Mouse (Mus musculus) heart, postnatal 0 days (tissue): ENCODE data around the gene Nobox. TPM values are rescaled to one million over a fixed set of nuclear protein-coding genes. Genes with fewer than 3 reads are reported as not detected.

ENCODE experiments used
- ATAC-seq: fragments of 200-750 bp; cut with Nextera tagmentation; 2 replicates; pipeline ENCODE4 v1.8.0; 2017; ENCODE audit warnings: low read depth, moderate number of reproducible peaks, moderate library complexity; ENCODE audit not compliant: insufficient read depth
- DNase-seq: peaks from one replicate; pipeline ENCODE4 v3.0.0-alpha.2; 2016; ENCODE audit warnings: low spot score
- H3K27ac ChIP-seq: fragments of 300-500 bp; sonication (generic); 2 replicates; pipeline ENCODE4 v1.5.1; 2014; ENCODE audit warnings: low read depth, mild to moderate bottlenecking
- H3K27me3 ChIP-seq: fragments of 300-500 bp; sonication (generic); 2 replicates; pipeline ENCODE4 v1.6.1; 2014; ENCODE audit warnings: low read length, mixed read lengths; ENCODE audit not compliant: control insufficient read depth, insufficient read depth
- H3K36me3 ChIP-seq: fragments of 300-500 bp; sonication (generic); replicated peaks from 2 replicates; pipeline ENCODE4 v1.6.1; 2014; ENCODE audit warnings: low read length, mixed read lengths; ENCODE audit not compliant: control insufficient read depth, insufficient read depth
- H3K4me1 ChIP-seq: fragments of 300-500 bp; sonication (generic); 2 replicates; pipeline ENCODE4 v1.6.1; 2014; ENCODE audit warnings: antibody characterized with exemption; ENCODE audit not compliant: control insufficient read depth, insufficient read depth
- H3K4me2 ChIP-seq: fragments of 300-500 bp; sonication (generic); 2 replicates; pipeline ENCODE4 v1.6.1; 2014; ENCODE audit warnings: low read depth, mild to moderate bottlenecking, low read length, moderate library complexity
- H3K4me3 ChIP-seq: fragments of 300-500 bp; sonication (generic); 2 replicates; pipeline ENCODE4 v1.5.1; 2014; ENCODE audit warnings: low read depth, low read length
- H3K9ac ChIP-seq: fragments of 300-500 bp; sonication (generic); replicated peaks from 2 replicates; pipeline ENCODE4 v1.6.1; 2014; ENCODE audit warnings: low read depth, low read length, mixed read lengths
- H3K9me3 ChIP-seq: fragments of 300-500 bp; sonication (generic); replicated peaks from 2 replicates; pipeline ENCODE4 v1.6.1; 2016; ENCODE audit warnings: low read length; ENCODE audit not compliant: control insufficient read depth
- CTCF ChIP-seq: IDR thresholded peaks from 2 replicates; pipeline ENCODE4 v1.5.1; 2016; ENCODE audit warnings: antibody characterized with exemption, control low read depth, low read depth
- EP300 ChIP-seq: IDR thresholded peaks from 2 replicates; pipeline ENCODE4 v1.6.1; 2016; ENCODE audit warnings: antibody characterized with exemption, low read depth
- WGBS: fragments of 180-500 bp; shearing (Covaris S2); extraction: QIAGEN DNeasy Blood & Tissue Kit; methylation state at CpG from one replicate; pipeline ENCODE4 v1.1.7; 2014; 5-methylcytosine and 5-hydroxymethylcytosine counted together
- polyA plus RNA-seq: library from polyadenylated mRNA; unstranded; fragments of >200 nt; fragmentation: Nextera tagmentation; extraction: Ambion mirVana; gene quantifications from 2 replicates; pipeline ENCODE4 v1.2.1, GENCODE M21; 2015
- total RNA-seq: library from RNA; depleted of rRNA; stranded (reverse); fragments of >200 nt; gene quantifications from 2 replicates; pipeline ENCODE4 v1.2.3, GENCODE M21; 2014; ENCODE audit warnings: low replicate concordance; rRNA removed

Gene Nobox
- total and polyA plus RNA-seq, 2 experiments from 2014 or later, result not detected

DNA sequence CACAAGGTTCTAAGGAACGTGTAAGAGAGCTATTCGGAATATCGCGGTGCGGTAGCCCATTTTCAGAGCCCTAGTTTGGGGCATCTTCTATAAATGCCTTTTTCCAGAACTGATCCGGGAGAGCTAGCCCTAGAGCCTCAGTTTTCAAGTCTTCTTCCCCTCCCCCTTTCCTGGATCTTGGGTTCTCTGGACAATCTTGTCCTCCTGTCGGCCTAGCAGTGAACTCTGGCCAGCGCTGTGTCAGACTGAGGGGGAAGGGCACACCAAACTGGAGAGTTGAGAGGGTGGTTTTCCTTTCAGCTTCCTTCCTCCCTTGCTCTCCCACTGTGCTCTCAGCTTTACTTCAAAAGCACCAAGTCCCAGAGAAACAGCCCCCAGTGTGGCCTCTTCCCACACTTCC is 43.0 kb downstream of the Nobox start:
- peak overlapping the region; percentile 90 for H3K4me2 ChIP-seq
- H3K4me1 ChIP-seq, result peaks cover 8% of the 10 kb centered on the region; the same call in 1 of the 2 replicates
- H3K36me3 ChIP-seq, result no peaks in the 10 kb centered on the region
- no peak for TF ChIP-seq CTCF
- TF ChIP-seq EP300, result no peak
- DNase-seq (peak; percentile 47), ATAC-seq (peak; percentile 69)
- H3K27me3 ChIP-seq, result no peaks in the 10 kb centered on the region
- peak overlapping the region; percentile 91 for H3K9ac ChIP-seq
- H3K9me3 ChIP-seq, result no peaks in the 10 kb centered on the region
- WGBS, result 3% methylated on average over 8 of the region's 8 CpGs
- peak overlapping the region; percentile 72 for H3K4me3 ChIP-seq
- H3K27ac ChIP-seq, result peak overlapping the region; percentile 73

GRCm38 (mm10) chr6:43265363-43266041 is 43.9 kb downstream of the Nobox start, which contains the start of gene Arhgef5:
Gene Arhgef5, plus strand, starts transcription at chr6:43265582.
- DNase-seq, result peak; percentile 21
- Histone ChIP-seq H3K4me2 (peak within 1 kb of the TSS; percentile 90), H3K4me1 (peaks cover 8% of the 10 kb centered on the region; the same call in 1 of the 2 replicates), H3K36me3 (no peaks in the 10 kb centered on the region), H3K9me3 (no peaks in the 10 kb centered on the region), H3K9ac (peak within 1 kb of the TSS; percentile 91), H3K27me3 (no peaks in the 10 kb centered on the region), H3K4me3 (peak within 1 kb of the TSS; percentile 72), H3K27ac (peak within 1 kb of the TSS; percentile 73)
- TF ChIP-seq CTCF (no peak), EP300 (no peak)
- WGBS, result under 1% methylated on average over 42 of the region's 48 CpGs
- ATAC-seq, result peak; percentile 71

- Histone ChIP-seq H3K27ac (peak overlapping the region; percentile 56), H3K4me2 (peak overlapping the region; percentile 43), H3K27me3 (no peaks in the 10 kb centered on the region), H3K36me3 (no peaks in the 10 kb centered on the region), H3K4me1 (no peaks in the 10 kb centered on the region; the same call in 1 of the 2 replicates), H3K4me3 (no peak overlapping the region), H3K9ac (no peak overlapping the region), H3K9me3 (no peaks in the 10 kb centered on the region)
- no peak for ATAC-seq
- 28% methylated on average over 2 of the region's 2 CpGs for WGBS
- TF ChIP-seq CTCF (no peak), EP300 (no peak)
- no peak for DNase-seq
Measured at GRCm38 (mm10) chr6:43260756-43261155, 48.6 kb downstream of the Nobox start.

GRCm38 (mm10) chr6:43254193-43254926 is 55.0 kb downstream of the Nobox start:
- Histone ChIP-seq H3K27me3 (no peaks in the 10 kb centered on the region), H3K9me3 (no peaks in the 10 kb centered on the region), H3K36me3 (no peaks in the 10 kb centered on the region), H3K4me3 (no peak overlapping the region), H3K4me2 (no peak overlapping the region), H3K27ac (no peak overlapping the region), H3K9ac (no peak overlapping the region), H3K4me1 (no peaks in the 10 kb centered on the region)
- 64% methylated on average over 7 of the region's 7 CpGs for whole genome bisulfite sequencing
- TF ChIP-seq CTCF, result peak; percentile 80
- no peak for TF ChIP-seq EP300
- DNase-seq, result peak; percentile 47
- ATAC-seq, result no peak

Other genes with a start within 250 kb of the Nobox start
- not detected in 2 replicates for gene Olfr441, start 203.2 kb downstream of the Nobox start, total RNA-seq
- not detected in 2 replicates for gene Olfr441, start 203.2 kb downstream of the Nobox start, polyA plus RNA-seq
- not detected in 2 replicates for gene Olfr237-ps1, start 163.0 kb downstream of the Nobox start, total RNA-seq
- gene Olfr237-ps1, start 163.0 kb downstream of the Nobox start, polyA plus RNA-seq, result not detected in 2 replicates
- gene Olfr437, start 146.3 kb downstream of the Nobox start, total RNA-seq, result not detected in 2 replicates
- gene Olfr437, start 146.3 kb downstream of the Nobox start, polyA plus RNA-seq, result not detected in 2 replicates
- gene Olfr13, start 137.4 kb downstream of the Nobox start, total RNA-seq, result not detected in 2 replicates
- gene Olfr13, start 137.4 kb downstream of the Nobox start, polyA plus RNA-seq, result not detected in 2 replicates
- not detected in 2 replicates for gene Olfr435, start 112.4 kb downstream of the Nobox start, total RNA-seq
- gene Olfr435, start 112.4 kb downstream of the Nobox start, polyA plus RNA-seq, result not detected in 2 replicates
- gene Olfr434, start 96.5 kb downstream of the Nobox start, total RNA-seq, result not detected in 2 replicates
- not detected in 2 replicates for gene Olfr434, start 96.5 kb downstream of the Nobox start, polyA plus RNA-seq
- not detected in 2 replicates for gene Olfr47, start 78.0 kb downstream of the Nobox start, total RNA-seq
- not detected in 2 replicates for gene Olfr47, start 78.0 kb downstream of the Nobox start, polyA plus RNA-seq
- gene Arhgef5, start 44.0 kb downstream of the Nobox start, total RNA-seq, result 9.1 and 13.7 TPM in 2 replicates
- gene Arhgef5, start 44.0 kb downstream of the Nobox start, polyA plus RNA-seq, result 3.6 and 5.1 TPM in 2 replicates